Mouse (Mus musculus): ENCODE measurements around the gene Tmem245. TPM values are rescaled to one million over a fixed set of nuclear protein-coding genes. Genes with fewer than 3 reads are reported as not detected.
"Not testable (repeated sequence)": the region's sequence is repeated elsewhere in the genome, so short reads cannot be mapped to it uniquely, and the experiment has no call there.

The Tmem245 gene
- polyA plus RNA-seq, 1 experiment from 2014 or later = 9.9 TPM

- H3K9ac ChIP-seq = no peak overlapping the region
- no peaks in the 10 kb centered on the region for H3K27me3 ChIP-seq
- no peak for ATAC-seq (ENCODE audit: insufficient number of reproducible peaks, insufficient read depth, low FRiP score, low TSS enrichment, low read depth)
- no peak overlapping the region for H3K4me2 ChIP-seq
- H3K4me1 ChIP-seq = no peaks in the 10 kb centered on the region
- no peak overlapping the region for H3K4me3 ChIP-seq
- 90% methylated on average over 3 of the region's 3 CpGs for WGBS
- H3K36me3 ChIP-seq = peaks cover 60% of the 10 kb centered on the region
- no peak overlapping the region for H3K27ac ChIP-seq
- H3K9me3 ChIP-seq = no peaks in the 10 kb centered on the region
Measured at GRCm38 (mm10) chr4:56894196-56894595, 53.0 kb downstream of the Tmem245 start.

DNA sequence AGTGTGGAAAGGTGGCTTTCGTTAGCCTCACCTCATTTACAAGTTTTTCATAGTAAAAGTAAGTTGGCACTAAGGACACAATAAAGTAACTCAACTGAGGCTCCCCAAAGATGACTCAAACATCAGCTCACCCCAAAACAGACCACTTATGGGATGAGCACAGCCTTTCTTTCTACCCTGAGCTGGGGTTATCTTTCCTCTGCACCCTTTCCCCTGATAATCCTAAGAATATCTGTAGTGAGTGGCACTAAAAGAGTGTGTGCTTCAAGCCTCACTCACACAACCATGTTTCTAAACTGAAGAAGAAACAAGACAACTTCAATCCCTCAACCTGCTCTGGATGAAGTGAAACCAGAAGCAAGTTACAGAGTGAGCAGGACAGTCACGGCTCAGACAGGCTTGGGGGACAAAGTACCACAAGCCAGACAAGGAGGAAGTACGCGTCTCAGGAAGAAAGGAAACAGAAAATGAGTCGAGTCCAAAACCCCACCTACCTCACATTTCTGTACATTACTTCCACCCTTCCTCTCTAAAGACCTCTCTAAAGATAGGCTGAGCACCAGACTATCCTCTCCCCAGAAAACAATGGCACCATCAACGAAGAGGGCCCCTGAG lies 54.6 kb downstream of the Tmem245 start:
- H3K4me2 ChIP-seq = no peak overlapping the region
- peaks cover 55% of the 10 kb centered on the region for H3K36me3 ChIP-seq
- H3K27me3 ChIP-seq = no peaks in the 10 kb centered on the region
- H3K4me3 ChIP-seq = no peak overlapping the region
- no peak overlapping the region for H3K27ac ChIP-seq
- H3K9ac ChIP-seq = no peak overlapping the region
- no peak for ATAC-seq (ENCODE audit: insufficient number of reproducible peaks, insufficient read depth, low FRiP score, low TSS enrichment, low read depth)
- 84% methylated on average over 6 of the region's 6 CpGs for WGBS
- H3K9me3 ChIP-seq = no peaks in the 10 kb centered on the region
- H3K4me1 ChIP-seq = no peaks in the 10 kb centered on the region

DNA sequence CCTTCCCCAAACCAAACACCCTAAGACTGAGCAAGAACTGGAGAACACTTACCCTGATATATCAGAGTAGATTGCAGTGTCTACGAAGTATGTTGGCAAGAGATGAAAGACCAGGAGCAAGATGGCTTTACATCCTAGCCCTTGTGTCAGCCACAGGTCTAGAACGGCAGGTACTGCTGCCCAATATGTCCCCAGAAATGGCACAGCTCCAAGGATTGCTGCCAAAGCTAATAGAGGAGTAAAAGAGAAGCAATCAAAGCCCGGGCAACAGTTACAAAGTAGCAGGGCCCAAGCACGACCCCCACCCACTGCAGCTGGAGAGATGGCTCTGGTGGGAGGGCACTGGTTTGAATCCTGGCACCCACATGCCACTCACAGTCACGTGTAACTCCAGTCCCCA lies 58.8 kb downstream of the Tmem245 start:
- H3K27ac ChIP-seq = no peak overlapping the region
- peaks cover 53% of the 10 kb centered on the region for H3K36me3 ChIP-seq
- H3K4me1 ChIP-seq = no peaks in the 10 kb centered on the region
- ATAC-seq (ENCODE audit: insufficient number of reproducible peaks, insufficient read depth, low FRiP score, low TSS enrichment, low read depth) = no peak
- no peaks in the 10 kb centered on the region for H3K27me3 ChIP-seq
- H3K4me3 ChIP-seq = no peak overlapping the region
- WGBS = 87% methylated on average over 5 of the region's 5 CpGs
- no peak overlapping the region for H3K9ac ChIP-seq
- H3K9me3 ChIP-seq = no peaks in the 10 kb centered on the region
- H3K4me2 ChIP-seq = no peak overlapping the region

- no peaks in the 10 kb centered on the region for H3K9me3 ChIP-seq
- 94% methylated on average over 6 of the region's 6 CpGs for WGBS
- H3K27ac ChIP-seq = no peak overlapping the region
- no peak for ATAC-seq (ENCODE audit: insufficient number of reproducible peaks, insufficient read depth, low FRiP score, low TSS enrichment, low read depth)
- H3K4me1 ChIP-seq = no peaks in the 10 kb centered on the region
- H3K36me3 ChIP-seq = peaks cover 69% of the 10 kb centered on the region
- H3K27me3 ChIP-seq = no peaks in the 10 kb centered on the region
- no peak overlapping the region for H3K9ac ChIP-seq
- no peak overlapping the region for H3K4me2 ChIP-seq
- H3K4me3 ChIP-seq = no peak overlapping the region
Measured at GRCm38 (mm10) chr4:56886286-56886979, 60.8 kb downstream of the Tmem245 start.

GRCm38 (mm10) chr4:56880036-56880703 lies 67.1 kb downstream of the Tmem245 start:
- H3K4me2 ChIP-seq = no peak overlapping the region
- no peak overlapping the region for H3K27ac ChIP-seq
- H3K9ac ChIP-seq = no peak overlapping the region
- no peak for ATAC-seq (ENCODE audit: insufficient number of reproducible peaks, insufficient read depth, low FRiP score, low TSS enrichment, low read depth)
- no peaks in the 10 kb centered on the region for H3K4me1 ChIP-seq
- no peaks in the 10 kb centered on the region for H3K9me3 ChIP-seq
- no peak overlapping the region for H3K4me3 ChIP-seq
- H3K27me3 ChIP-seq = no peaks in the 10 kb centered on the region
- H3K36me3 ChIP-seq = peaks cover 57% of the 10 kb centered on the region
- 93% methylated on average over 11 of the region's 11 CpGs for WGBS

GRCm38 (mm10) chr4:56878971-56879370 lies 68.3 kb downstream of the Tmem245 start:
- H3K36me3 ChIP-seq = peaks cover 56% of the 10 kb centered on the region
- H3K4me2 ChIP-seq = no peak overlapping the region
- no peaks in the 10 kb centered on the region for H3K4me1 ChIP-seq
- no peak for ATAC-seq (ENCODE audit: insufficient number of reproducible peaks, insufficient read depth, low FRiP score, low TSS enrichment, low read depth)
- WGBS = 90% methylated on average over 7 of the region's 7 CpGs
- no peak overlapping the region for H3K27ac ChIP-seq
- H3K4me3 ChIP-seq = no peak overlapping the region
- H3K9ac ChIP-seq = no peak overlapping the region
- H3K9me3 ChIP-seq = no peaks in the 10 kb centered on the region
- H3K27me3 ChIP-seq = no peaks in the 10 kb centered on the region

GRCm38 (mm10) chr4:56870541-56870940 lies 76.7 kb downstream of the Tmem245 start:
- peaks cover 25% of the 10 kb centered on the region for H3K36me3 ChIP-seq
- WGBS = 94% methylated on average over 11 of the region's 11 CpGs

DNA sequence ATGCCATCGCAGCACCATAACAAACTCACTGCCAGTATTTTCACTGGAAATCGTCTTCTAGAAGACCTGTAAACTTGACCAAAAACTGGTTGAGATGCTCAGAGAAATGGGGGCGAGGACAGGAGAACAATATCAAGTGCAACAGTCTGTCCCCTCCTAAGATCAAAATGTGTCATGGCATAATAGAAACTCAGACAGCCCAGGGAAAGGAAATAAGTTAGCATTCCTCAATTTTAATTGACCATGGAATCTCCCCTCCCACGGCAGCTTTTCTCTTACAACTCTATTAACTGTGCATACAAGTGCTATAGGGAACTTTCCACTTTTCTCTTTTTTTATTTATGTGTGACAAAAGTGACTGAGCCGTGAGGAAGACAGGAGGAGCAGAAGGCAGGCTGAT lies 79.5 kb downstream of the Tmem245 start:
- 74% methylated on average over 5 of the region's 5 CpGs for WGBS
- no peaks in the 10 kb centered on the region for H3K9me3 ChIP-seq
- no peak overlapping the region for H3K27ac ChIP-seq
- peaks cover 18% of the 10 kb centered on the region for H3K4me1 ChIP-seq
- no peak for ATAC-seq (ENCODE audit: insufficient number of reproducible peaks, insufficient read depth, low FRiP score, low TSS enrichment, low read depth)
- H3K4me3 ChIP-seq = no peak overlapping the region
- no peaks in the 10 kb centered on the region for H3K27me3 ChIP-seq
- H3K36me3 ChIP-seq = peaks cover 9% of the 10 kb centered on the region
- H3K4me2 ChIP-seq = no peak overlapping the region
- H3K9ac ChIP-seq = no peak overlapping the region

More at GRCm38 (mm10) chr4:56870541-56870940, 76.7 kb downstream of the Tmem245 start:
- H3K4me3 ChIP-seq; H3K4me1 ChIP-seq; H3K9me3 ChIP-seq; H3K27me3 ChIP-seq; H3K4me2 ChIP-seq; H3K27ac ChIP-seq; H3K9ac ChIP-seq; ATAC-seq (ENCODE audit: insufficient number of reproducible peaks, insufficient read depth, low FRiP score, low TSS enrichment, low read depth): not testable (repeated sequence)

DNA sequence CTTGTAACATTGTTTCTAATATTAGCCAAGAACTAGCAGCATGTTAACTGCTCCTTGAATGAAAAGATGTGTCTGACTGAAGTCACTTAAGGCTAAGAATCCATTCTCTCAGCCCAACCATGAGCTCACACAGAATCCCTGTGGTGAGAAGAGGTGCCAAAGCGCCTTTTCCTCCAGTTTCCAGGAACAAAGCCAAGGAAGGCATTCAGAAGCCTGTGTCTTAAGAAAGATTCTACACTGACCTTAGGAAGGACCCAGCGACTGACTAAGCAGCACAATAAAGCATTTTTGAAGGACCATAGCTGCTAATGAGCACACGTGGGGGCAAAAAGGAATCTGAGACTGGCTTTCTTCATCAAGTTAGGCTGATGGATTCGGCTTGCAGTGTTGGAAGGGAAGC lies 81.3 kb downstream of the Tmem245 start:
- no peak for ATAC-seq (ENCODE audit: insufficient number of reproducible peaks, insufficient read depth, low FRiP score, low TSS enrichment, low read depth)
- H3K4me3 ChIP-seq = no peak overlapping the region
- 0 out of 2 replicates have a peak, but pooled peaks cover 1% of the 10 kb centered on the region for H3K36me3 ChIP-seq
- no peaks in the 10 kb centered on the region for H3K27me3 ChIP-seq
- no peak overlapping the region for H3K4me2 ChIP-seq
- no peak overlapping the region for H3K27ac ChIP-seq
- 63% methylated on average over 4 of the region's 4 CpGs for WGBS
- no peaks in the 10 kb centered on the region for H3K9me3 ChIP-seq
- H3K9ac ChIP-seq = no peak overlapping the region
- H3K4me1 ChIP-seq = peaks cover 18% of the 10 kb centered on the region

- Histone ChIP-seq H3K9me3 (no peaks in the 10 kb centered on the region), H3K4me2 (peak within 1 kb of the TSS; percentile 91), H3K9ac (peak within 1 kb of the TSS; percentile 87), H3K36me3 (no peaks in the 10 kb centered on the region), H3K27me3 (no peaks in the 10 kb centered on the region), H3K4me3 (peak within 1 kb of the TSS; percentile 83), H3K4me1 (peaks cover 18% of the 10 kb centered on the region), H3K27ac (peak within 1 kb of the TSS; percentile 85)
- under 1% methylated on average over 45 of the region's 45 CpGs for WGBS
- peak; percentile 97 for ATAC-seq (ENCODE audit: insufficient number of reproducible peaks, insufficient read depth, low FRiP score, low TSS enrichment, low read depth)
Measured at GRCm38 (mm10) chr4:56865003-56865511, 82.2 kb downstream of the Tmem245 start, which contains the start of gene Ctnnal1. Gene Ctnnal1, minus strand, starts transcription at chr4:56865188.

DNA sequence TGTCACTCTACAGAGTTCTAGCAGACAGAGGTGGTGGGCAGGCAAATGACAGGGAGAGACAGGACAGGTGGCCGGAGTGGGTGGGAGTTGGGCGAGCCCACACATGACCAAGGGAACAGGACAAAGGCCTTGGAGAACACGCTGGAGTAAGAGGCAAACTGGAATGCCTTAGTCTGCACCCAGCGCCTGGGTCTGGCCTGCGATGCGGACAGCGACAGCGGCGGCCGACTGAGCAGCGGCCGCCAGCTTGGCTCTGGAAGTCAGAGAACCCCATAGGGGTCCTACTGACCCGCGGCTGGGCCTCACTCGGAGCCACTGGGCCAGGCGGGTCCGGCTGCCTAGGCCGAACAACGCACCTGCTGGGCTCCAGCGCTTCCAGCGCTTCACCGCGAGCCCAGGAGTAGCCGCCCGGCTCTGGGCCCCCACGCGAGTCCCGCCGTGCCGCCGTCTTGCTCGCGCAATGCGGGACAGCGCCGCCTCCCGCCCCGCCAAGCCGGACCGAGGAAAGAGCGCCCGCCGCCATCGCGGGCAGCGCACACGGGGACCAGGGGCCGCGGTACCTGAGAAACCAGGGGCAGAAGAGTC lies 82.7 kb downstream of the Tmem245 start:
- peaks cover 18% of the 10 kb centered on the region for H3K4me1 ChIP-seq
- H3K4me3 ChIP-seq = peak overlapping the region; percentile 83
- no peaks in the 10 kb centered on the region for H3K36me3 ChIP-seq
- under 1% methylated on average over 49 of the region's 49 CpGs for WGBS
- H3K4me2 ChIP-seq = peak overlapping the region; percentile 91
- no peaks in the 10 kb centered on the region for H3K9me3 ChIP-seq
- no peaks in the 10 kb centered on the region for H3K27me3 ChIP-seq
- peak overlapping the region; percentile 87 for H3K9ac ChIP-seq
- ATAC-seq (ENCODE audit: insufficient number of reproducible peaks, insufficient read depth, low FRiP score, low TSS enrichment, low read depth) = peak; percentile 50
- H3K27ac ChIP-seq = peak overlapping the region; percentile 85

All from embryonic facial prominence, embryonic 13.5 days (tissue).